16 mouse cellular contexts compared by ENCODE assay signal in genomic region chr12:52771931-52772330, GRCm38 (mm10).
DNase-seq lines count a peak whose midpoint lies in the region; ATAC-seq lines count a peak whose summit lies in the region.
"Had no signal": no experiment of that assay in that cellular context is flagged by ENCODE, and none has a peak within 500 bp of the region (broad histone marks: within the 10 kb centered on the region; RNA-seq: fewer than 3 reads in every experiment).

No protein-coding gene starts in this region.

- no peak overlapping the region for H3K9ac ChIP-seq in forebrain, embryonic 15.5 days (replicated peaks)
- H3K9ac ChIP-seq in forebrain, embryonic 11.5 days (ENCODE audit: low read length), result no peak overlapping the region
- no peak overlapping the region for H3K9ac ChIP-seq in embryonic facial prominence, embryonic 15.5 days
- H3K9ac ChIP-seq in hindbrain, embryonic 12.5 days, result no peak overlapping the region
- H3K9ac ChIP-seq in neural tube, embryonic 14.5 days (replicated peaks; ENCODE audit: low read depth, low read length), result no peak overlapping the region
- H3K9ac ChIP-seq: heart, embryonic 13.5 days; limb, embryonic 13.5 days; liver, embryonic 14.5 days had no signal

- H3K27ac ChIP-seq in forebrain, embryonic 15.5 days (replicated peaks), result no peak overlapping the region; the same call in 1 of the 2 replicates
- H3K27ac ChIP-seq in forebrain, embryonic 11.5 days (ENCODE audit: low read depth, low read length), result no peak overlapping the region
- peak overlapping the region; percentile 55 for H3K27ac ChIP-seq in embryonic facial prominence, embryonic 15.5 days (replicated peaks)
- H3K27ac ChIP-seq in hindbrain, embryonic 12.5 days, result peak overlapping the region; percentile 70
- peak overlapping the region; percentile 58; the same call in 1 of the 2 replicates for H3K27ac ChIP-seq in neural tube, embryonic 14.5 days (ENCODE audit: low read depth, low read length)
- H3K27ac ChIP-seq: liver, embryonic 14.5 days had no signal

- DNase-seq in forebrain, embryonic 11.5 days (ENCODE audit: low spot score), result no peak
- no peak for DNase-seq in frontal cortex, adult 2 months (ENCODE audit: extremely low spot score in 1 of 2, low spot score in 1 of 2)
- DNase-seq in gastrocnemius, postnatal 4 days (ENCODE audit: low spot score in 2 of 2), result no peak
- DNase-seq in thymus, adult 18-20 months, result no peak
- DNase-seq: adrenal gland, postnatal 10 days; cerebellum, adult 2 months; heart, postnatal 36 days; kidney, adult 2 months; kidney, postnatal 14 days had no signal

- H3K4me3 ChIP-seq in forebrain, embryonic 15.5 days, result no peak overlapping the region
- no peak overlapping the region for H3K4me3 ChIP-seq in forebrain, embryonic 11.5 days (ENCODE audit: low read depth, low read length)
- H3K4me3 ChIP-seq in embryonic facial prominence, embryonic 15.5 days (replicated peaks), result no peak overlapping the region
- no peak overlapping the region for H3K4me3 ChIP-seq in hindbrain, embryonic 12.5 days
- H3K4me3 ChIP-seq in neural tube, embryonic 14.5 days (ENCODE audit: low read depth, low read length), result no peak overlapping the region
- H3K4me3 ChIP-seq: heart, embryonic 13.5 days; limb, embryonic 13.5 days had no signal

- no peak overlapping the region for H3K4me2 ChIP-seq in forebrain, embryonic 15.5 days (replicated peaks)
- H3K4me2 ChIP-seq in forebrain, embryonic 11.5 days (ENCODE audit: low read depth, low read length, severe bottlenecking), result no peak overlapping the region
- no peak overlapping the region for H3K4me2 ChIP-seq in embryonic facial prominence, embryonic 15.5 days (replicated peaks)
- H3K4me2 ChIP-seq in hindbrain, embryonic 12.5 days (replicated peaks), result 0 out of 2 replicates have a peak overlapping the region, but pooled peaks have one; percentile 19
- H3K4me2 ChIP-seq in neural tube, embryonic 14.5 days (ENCODE audit: low read depth, low read length), result no peak overlapping the region
- H3K4me2 ChIP-seq: heart, embryonic 13.5 days had no signal

- peaks cover 46% of the 10 kb centered on the region for H3K4me1 ChIP-seq in forebrain, embryonic 15.5 days
- peaks cover 3% of the 10 kb centered on the region; the same call in 1 of the 2 replicates for H3K4me1 ChIP-seq in forebrain, embryonic 11.5 days (replicated peaks; ENCODE audit: control insufficient read depth, insufficient read depth, low read length)
- H3K4me1 ChIP-seq in embryonic facial prominence, embryonic 15.5 days, result peaks cover 12% of the 10 kb centered on the region
- peaks cover 49% of the 10 kb centered on the region for H3K4me1 ChIP-seq in hindbrain, embryonic 12.5 days
- peaks cover 45% of the 10 kb centered on the region for H3K4me1 ChIP-seq in neural tube, embryonic 14.5 days (ENCODE audit: control insufficient read depth, insufficient read depth, low read length)

- H3K36me3 ChIP-seq in forebrain, embryonic 15.5 days, result no peaks in the 10 kb centered on the region
- H3K36me3 ChIP-seq in forebrain, embryonic 11.5 days (ENCODE audit: control insufficient read depth, insufficient read depth, low read length), result no peaks in the 10 kb centered on the region
- no peaks in the 10 kb centered on the region for H3K36me3 ChIP-seq in embryonic facial prominence, embryonic 15.5 days
- H3K36me3 ChIP-seq in hindbrain, embryonic 12.5 days, result no peaks in the 10 kb centered on the region
- no peaks in the 10 kb centered on the region for H3K36me3 ChIP-seq in neural tube, embryonic 14.5 days (ENCODE audit: control insufficient read depth, insufficient read depth, low read length)
- H3K36me3 ChIP-seq: heart, embryonic 13.5 days; limb, embryonic 13.5 days had no signal

- WGBS in forebrain, embryonic 15.5 days, result 43% methylated on average over 7 of the region's 7 CpGs
- WGBS in forebrain, embryonic 11.5 days, result 73% methylated on average over 7 of the region's 7 CpGs
- WGBS in embryonic facial prominence, embryonic 15.5 days, result 61% methylated on average over 7 of the region's 7 CpGs
- WGBS in hindbrain, embryonic 12.5 days, result 49% methylated on average over 7 of the region's 7 CpGs
- 54% methylated on average over 7 of the region's 7 CpGs for WGBS in neural tube, embryonic 14.5 days

- no peaks in the 10 kb centered on the region for H3K9me3 ChIP-seq in forebrain, embryonic 15.5 days
- no peaks in the 10 kb centered on the region for H3K9me3 ChIP-seq in forebrain, embryonic 11.5 days (ENCODE audit: control insufficient read depth, low read length)
- H3K9me3 ChIP-seq in embryonic facial prominence, embryonic 15.5 days (replicated peaks), result no peaks in the 10 kb centered on the region
- no peaks in the 10 kb centered on the region for H3K9me3 ChIP-seq in hindbrain, embryonic 12.5 days (replicated peaks)
- no peaks in the 10 kb centered on the region for H3K9me3 ChIP-seq in neural tube, embryonic 14.5 days (ENCODE audit: control insufficient read depth, low read length)
- H3K9me3 ChIP-seq: heart, embryonic 13.5 days; limb, embryonic 13.5 days had no signal

- peak; percentile 66; the same call in 1 of the 2 replicates for ATAC-seq in forebrain, embryonic 15.5 days (replicated peaks)
- no peak for ATAC-seq in forebrain, embryonic 11.5 days (replicated peaks; ENCODE audit: low FRiP score)
- no peak for ATAC-seq in embryonic facial prominence, embryonic 15.5 days (ENCODE audit: insufficient number of reproducible peaks, low FRiP score, low TSS enrichment, low read depth)
- ATAC-seq in hindbrain, embryonic 12.5 days (ENCODE audit: low FRiP score), result no peak
- no peak for ATAC-seq in neural tube, embryonic 14.5 days (ENCODE audit: low read depth)

- no peaks in the 10 kb centered on the region for H3K27me3 ChIP-seq in forebrain, embryonic 15.5 days
- H3K27me3 ChIP-seq in forebrain, embryonic 11.5 days (ENCODE audit: control insufficient read depth, insufficient read depth, low read length), result no peaks in the 10 kb centered on the region
- H3K27me3 ChIP-seq in embryonic facial prominence, embryonic 15.5 days, result no peaks in the 10 kb centered on the region
- H3K27me3 ChIP-seq in hindbrain, embryonic 12.5 days, result no peaks in the 10 kb centered on the region
- no peaks in the 10 kb centered on the region for H3K27me3 ChIP-seq in neural tube, embryonic 14.5 days (ENCODE audit: control insufficient read depth, insufficient read depth, low read length)
- H3K27me3 ChIP-seq: heart, embryonic 13.5 days; limb, embryonic 13.5 days had no signal

Comparison
In these comparisons a context has a peak if more than half of its experiments do, and no peak if none do; other contexts are left out.
1. H3K27ac ChIP-seq: peak in embryonic facial prominence, embryonic 15.5 days (single experiment), hindbrain, embryonic 12.5 days (single experiment) and neural tube, embryonic 14.5 days (single experiment); none in forebrain, embryonic 15.5 days (single experiment) and forebrain, embryonic 11.5 days (single experiment).